Mouse (Mus musculus) kidney, adult 8-10 months (tissue): Measurements from ENCODE around the gene Slc44a4.
"Not testable (repeated sequence)": the region's sequence is repeated elsewhere in the genome, so short reads cannot be mapped to it uniquely, and the experiment has no call there.

Experiments
- DNase-seq, 2 experiments: peaks; one replicate each; pipeline ENCODE4 v3.0.0; 2022

Gene Slc44a4

GRCm38 (mm10) chr17:34962125-34962524 is 47.9 kb downstream of the Slc44a4 start:
- no peak for DNase-seq

GRCm38 (mm10) chr17:34962841-34963240 is 48.6 kb downstream of the Slc44a4 start:
- DNase-seq = no peak

GRCm38 (mm10) chr17:34964640-34965049 is 50.4 kb downstream of the Slc44a4 start:
- peak in 1 of 2 experiments; percentile 76 for DNase-seq

- no peak for DNase-seq
Measured at GRCm38 (mm10) chr17:34965627-34966026, 51.4 kb downstream of the Slc44a4 start.

GRCm38 (mm10) chr17:34969822-34970221 is 55.6 kb downstream of the Slc44a4 start, which contains the start of gene Gm20481:
Gm20481 (plus strand) TSS chr17:34969912.
- not testable (repeated sequence) for DNase-seq

GRCm38 (mm10) chr17:34970850-34971249 is 56.6 kb downstream of the Slc44a4 start:
- DNase-seq = peak in 1 of 2 experiments; percentile 1

- DNase-seq = peak in 1 of 2 experiments; percentile 3
Measured at GRCm38 (mm10) chr17:34971694-34972068, 57.4 kb downstream of the Slc44a4 start.

- DNase-seq = peak; percentile 91 to 95
Measured at GRCm38 (mm10) chr17:34972069-34972749, 57.9 kb downstream of the Slc44a4 start, which contains the start of the genes Hspa1a and Hspa1l. Hspa1a (minus strand) TSS chr17:34972156. Hspa1l (plus strand) TSS chr17:34972703.

GRCm38 (mm10) chr17:34975581-34976492 is 61.6 kb downstream of the Slc44a4 start:
- DNase-seq = no peak

GRCm38 (mm10) chr17:34977000-34977399 is 62.7 kb downstream of the Slc44a4 start:
- DNase-seq = no peak

- no peak for DNase-seq
Measured at GRCm38 (mm10) chr17:34978239-34978638, 64.0 kb downstream of the Slc44a4 start.

GRCm38 (mm10) chr17:34979631-34980030 is 65.4 kb downstream of the Slc44a4 start:
- DNase-seq = no peak
